Mouse (Mus musculus): ENCODE results near the gene Sox30.
A peak's percentile ranks its signal among the peaks of the same experiment; 100 is the strongest.
"Not testable (repeated sequence)": the region's sequence is repeated elsewhere in the genome, so short reads cannot be mapped to it uniquely, and the experiment has no call there.

The Sox30 gene

DNA sequence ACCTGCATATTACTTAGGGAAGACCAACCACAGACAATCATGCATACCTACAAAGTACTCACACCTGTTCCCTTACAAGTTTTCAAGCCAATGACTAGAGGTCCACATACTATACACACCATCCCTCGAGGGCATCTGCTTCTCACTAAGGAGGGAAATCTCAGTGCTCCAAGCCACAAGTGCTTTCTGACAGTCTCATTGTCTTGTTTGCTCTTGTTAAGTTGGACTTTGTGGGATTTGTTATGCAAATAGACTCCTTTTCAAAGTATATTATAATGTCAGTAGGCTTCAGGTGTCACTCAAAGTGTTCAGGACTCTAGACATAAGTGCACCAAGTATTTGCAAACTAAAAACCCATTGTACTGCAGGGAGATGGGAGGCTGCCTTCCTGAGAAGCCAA lies 40.1 kb downstream of the Sox30 start:
- DNase-seq (ENCODE audit: low spot score), result no peak

DNA sequence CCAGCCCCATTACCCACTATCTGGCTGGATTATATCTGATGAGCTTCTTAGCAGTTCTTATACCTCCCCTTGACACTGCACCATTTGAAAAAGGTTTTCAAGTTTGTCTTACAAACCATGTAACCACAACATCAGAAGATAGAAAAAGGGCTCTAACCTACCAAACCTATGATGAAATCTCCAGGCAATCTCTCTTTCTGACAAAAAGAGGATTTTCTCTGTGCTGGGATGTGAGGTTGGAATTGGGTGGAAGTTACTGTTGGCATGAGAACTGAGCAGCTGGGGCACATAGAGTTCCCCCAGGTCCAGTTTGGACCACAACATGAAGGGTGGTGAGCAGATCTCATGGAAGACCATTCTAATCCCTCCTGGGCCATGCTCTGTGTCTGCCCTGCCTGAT lies 41.7 kb downstream of the Sox30 start:
- no peak for DNase-seq (ENCODE audit: low spot score)

DNA sequence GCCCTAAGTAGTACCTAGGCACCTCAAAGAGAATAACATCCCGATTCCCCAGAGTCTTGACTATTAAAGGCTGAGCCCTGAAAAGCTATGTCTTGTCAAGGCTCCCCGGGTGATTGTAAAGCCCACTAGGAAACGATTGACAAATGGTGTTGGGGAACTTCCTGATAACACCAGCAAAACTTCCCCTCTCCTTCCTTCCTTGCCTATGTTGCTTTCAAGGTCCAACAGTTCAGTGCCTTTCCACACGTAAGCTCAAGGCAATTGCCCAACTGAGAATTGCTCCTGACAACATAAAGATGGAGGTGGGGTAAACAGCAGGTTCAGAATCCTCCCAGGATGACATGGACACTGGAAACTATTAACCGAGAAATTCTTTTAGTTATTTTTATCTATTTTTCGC lies 42.9 kb downstream of the Sox30 start:
- DNase-seq (ENCODE audit: low spot score), result no peak

DNA sequence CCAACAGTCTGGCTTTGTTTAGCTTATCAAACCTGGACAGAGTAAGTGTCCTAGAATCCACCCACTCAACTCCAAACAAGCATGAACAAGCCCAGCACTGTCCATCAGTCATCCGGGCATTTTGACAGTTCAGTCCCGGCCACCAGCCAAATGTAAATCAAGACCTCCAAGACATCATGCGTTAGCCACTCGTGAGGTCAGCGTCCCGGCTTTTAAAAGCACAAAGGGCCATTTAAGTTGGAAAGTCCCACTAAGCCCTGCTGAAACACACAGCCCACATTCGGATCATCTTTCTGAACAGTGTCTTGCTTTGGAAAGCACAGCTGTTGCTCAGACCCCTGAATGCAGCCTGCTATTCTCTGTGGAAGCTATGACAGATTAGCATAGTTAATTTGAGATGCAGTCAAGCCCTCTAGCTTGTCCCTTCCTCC lies 45.9 kb downstream of the Sox30 start:
- DNase-seq (ENCODE audit: low spot score), result no peak

DNA sequence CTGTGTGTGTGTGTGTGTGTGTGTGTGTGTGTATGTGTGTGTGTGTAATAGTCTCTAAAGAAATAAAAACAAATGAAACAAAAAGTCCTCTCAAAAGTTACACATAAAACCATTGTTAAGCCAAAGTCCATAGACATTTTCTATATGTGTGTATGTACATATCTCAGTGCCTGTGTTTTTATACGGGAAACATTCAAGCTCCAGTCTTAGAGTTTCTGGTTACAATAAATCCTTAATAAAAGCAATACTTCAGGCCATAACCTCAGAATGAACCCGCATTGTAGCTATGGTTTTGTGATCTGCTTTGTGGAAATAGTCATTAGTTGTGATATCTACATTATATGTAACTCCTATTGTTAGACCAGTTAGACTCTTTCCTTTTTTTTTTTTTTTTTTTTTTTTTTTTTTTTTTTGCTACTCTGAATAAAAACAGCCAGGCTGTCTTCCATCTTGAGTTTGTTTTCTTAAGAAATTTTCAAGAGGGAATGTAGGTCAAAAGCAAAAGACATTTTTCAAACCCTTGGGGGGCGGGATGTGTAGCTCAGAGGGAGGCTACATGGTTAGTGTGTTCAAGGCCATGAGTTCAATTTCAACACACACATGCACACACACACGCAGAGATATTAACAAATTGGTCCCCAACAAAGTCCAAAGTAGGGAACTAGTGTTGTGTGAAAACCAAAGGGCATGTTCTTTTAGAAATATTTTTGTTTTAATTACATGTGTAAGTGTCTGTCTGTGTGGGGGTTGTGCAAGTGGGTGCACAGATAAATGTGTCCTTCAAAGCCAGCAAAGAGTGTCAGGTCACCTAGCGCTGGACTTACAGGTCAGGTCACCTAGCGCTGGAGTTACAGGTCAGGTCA lies 48.1 kb downstream of the Sox30 start:
- DNase-seq (ENCODE audit: low spot score), result no peak

DNA sequence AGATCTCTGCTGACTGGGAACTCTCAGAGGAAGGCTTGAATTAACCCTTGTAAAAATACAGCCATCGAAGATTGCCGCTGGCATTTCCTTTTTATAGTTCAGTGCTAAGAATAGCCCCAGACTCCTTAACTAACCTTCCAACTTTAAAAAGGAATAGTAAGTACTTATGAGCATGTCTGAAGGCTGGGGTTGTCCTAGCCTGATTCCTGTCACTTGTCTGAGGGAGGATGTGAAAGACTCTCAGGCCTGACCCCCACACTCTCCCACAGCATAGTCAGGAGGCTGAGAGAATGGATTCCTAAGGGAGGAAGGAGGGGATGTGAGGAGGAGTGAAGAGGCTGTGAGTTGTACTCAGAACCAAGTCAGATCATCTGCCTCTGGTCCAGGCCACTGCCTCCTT lies 49.4 kb downstream of the Sox30 start:
- no peak for DNase-seq (ENCODE audit: low spot score)

DNA sequence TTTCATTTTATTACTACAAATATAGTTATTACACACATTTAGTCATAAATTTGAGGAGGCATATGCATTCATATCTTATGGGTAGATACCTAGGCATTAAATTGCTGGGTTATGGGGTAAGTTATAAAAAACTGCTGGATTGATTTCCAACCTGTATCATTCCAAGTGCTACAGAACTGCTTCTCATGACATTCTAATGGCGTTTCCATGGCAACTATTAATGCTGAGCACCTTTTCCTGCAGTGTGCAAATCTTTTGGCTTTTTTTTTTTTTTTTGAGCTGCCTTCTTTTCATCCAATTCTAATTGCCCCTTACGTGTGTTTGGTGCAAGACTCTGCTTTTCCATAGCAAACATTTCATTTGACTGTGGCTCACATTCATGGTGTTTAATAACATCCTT lies 49.9 kb downstream of the Sox30 start:
- no peak for DNase-seq (ENCODE audit: low spot score)

DNA sequence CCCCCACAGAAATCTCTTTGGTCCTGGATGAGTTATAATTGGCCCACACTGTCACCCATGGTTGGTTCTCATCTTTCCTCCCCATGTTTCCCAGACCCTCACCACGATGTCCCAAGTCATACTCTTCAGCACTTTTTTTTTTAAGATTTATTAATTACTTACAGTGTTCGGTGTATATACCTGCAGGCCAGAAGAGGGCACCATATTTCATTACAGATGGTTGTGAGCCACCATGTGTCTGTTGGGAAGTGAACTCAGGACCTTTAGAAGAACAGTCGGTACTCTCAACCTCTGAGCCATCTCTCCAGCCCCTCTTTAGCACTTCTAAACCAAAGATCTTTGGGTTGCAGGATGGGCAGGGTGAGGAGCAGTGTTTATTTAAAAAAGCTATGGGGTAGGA lies 51.4 kb downstream of the Sox30 start:
- no peak for DNase-seq (ENCODE audit: low spot score)

DNA sequence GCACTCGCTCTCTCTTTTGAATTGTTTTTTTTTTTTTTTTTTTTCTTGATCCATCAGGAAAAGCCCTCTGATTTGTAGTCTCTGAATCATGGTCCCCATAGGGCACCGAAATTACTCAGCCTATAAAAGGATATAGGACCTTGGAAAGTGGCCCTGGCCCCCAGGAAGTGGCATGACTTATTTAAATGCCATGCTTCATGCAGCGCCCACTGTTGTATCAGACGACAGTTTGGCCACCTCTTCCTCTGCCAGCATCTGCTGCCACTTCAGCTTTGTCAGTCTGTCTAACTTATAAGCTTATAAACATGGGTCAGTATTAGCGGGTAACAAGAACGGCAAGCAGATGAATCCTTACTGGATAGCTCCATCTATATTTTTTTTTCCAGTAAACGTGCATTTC lies 52.8 kb downstream of the Sox30 start:
- no peak for DNase-seq (ENCODE audit: low spot score)

DNA sequence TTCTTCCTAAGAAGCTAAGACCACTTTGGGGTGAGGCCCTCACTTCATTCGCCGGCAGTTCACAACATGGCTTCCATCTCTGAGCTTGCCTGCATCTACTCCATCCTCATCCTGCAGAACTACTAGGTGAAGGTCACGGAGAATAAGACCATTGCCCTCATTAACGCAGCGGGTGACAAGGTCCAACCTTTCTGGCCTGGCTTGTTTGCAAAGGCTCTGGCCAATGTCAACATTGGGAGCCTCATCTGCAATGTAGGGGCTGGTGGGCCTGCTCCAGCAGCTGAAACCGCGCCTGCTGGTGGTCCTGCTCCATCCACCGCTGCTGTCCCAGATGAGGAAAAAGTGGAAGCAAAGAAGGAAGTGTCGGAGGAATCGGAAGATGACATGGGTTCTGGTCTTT lies 56.3 kb downstream of the Sox30 start:
- DNase-seq (ENCODE audit: low spot score), result no peak

DNA sequence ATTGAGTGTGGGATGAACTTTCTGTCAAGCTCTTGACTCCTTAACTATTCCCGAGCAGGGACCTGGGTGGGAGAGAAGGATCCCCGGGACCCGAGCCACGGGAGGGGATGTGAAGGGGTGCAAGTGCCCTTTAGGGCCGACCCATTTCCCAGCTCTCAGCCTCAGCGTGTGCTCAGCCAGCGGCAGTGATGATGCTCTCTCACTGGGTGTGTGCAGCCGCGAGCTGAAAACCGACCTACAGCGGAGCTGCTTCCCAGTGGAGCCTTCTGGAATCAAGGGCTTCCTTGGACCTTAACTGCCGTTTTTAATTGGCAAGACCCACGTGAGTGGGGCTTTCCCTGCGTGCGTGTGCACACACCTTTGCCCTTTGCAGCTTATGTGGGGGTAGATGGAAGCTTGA lies 58.8 kb downstream of the Sox30 start:
- DNase-seq (ENCODE audit: low spot score), result no peak

DNA sequence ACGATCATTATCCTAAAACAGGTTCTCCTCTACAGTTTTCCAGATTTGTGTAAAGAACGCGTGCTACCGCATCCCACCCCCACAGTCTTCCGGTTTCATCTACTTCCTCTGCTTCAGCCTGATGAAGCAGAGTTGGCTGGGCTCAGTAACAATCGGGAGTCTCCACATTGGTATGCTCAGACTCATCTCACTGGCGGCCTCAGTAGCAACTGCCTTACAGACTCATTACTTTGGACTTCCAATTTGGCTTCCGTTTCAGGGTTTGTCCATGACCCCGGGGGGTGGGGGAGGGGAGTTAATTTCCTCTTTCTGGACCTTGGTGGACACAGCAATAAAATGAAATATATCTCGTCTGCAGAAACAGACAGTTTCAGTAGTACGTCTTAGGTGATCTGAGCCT lies 59.2 kb downstream of the Sox30 start:
- DNase-seq (ENCODE audit: low spot score), result no peak

DNA sequence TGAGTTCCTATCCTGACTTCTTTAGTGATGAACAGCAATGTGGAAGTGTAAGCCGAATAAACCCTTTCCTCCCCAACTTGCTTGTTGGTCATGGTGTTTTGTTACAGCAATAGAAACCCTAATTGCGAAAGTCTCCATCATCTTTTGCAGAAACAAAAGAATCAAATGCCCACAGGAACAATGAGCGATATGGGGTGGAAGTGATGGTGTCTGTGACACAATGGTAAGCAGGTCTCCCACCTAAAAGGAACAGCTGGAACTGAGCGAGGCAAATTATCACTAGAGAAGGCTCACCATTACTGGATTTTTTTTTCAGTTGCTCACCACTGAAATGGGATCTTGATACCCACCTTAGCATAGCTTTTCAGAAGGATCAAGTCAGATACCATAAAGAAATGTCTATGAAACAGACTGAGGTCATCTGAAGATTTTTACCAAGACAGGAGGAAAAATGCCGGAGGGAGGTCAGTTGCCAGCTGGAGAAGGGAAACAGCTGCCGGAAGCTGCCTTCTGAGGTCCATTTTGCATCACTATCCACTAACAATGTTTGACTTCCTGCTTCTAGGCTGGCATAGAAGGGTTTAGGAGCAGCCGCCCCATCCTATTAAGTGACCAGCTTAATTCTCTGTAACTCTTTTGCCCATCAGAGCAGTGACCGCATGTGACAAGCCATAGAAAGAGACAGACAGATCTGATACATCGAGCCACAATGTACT lies 60.9 kb downstream of the Sox30 start:
- DNase-seq (ENCODE audit: low spot score), result no peak

DNA sequence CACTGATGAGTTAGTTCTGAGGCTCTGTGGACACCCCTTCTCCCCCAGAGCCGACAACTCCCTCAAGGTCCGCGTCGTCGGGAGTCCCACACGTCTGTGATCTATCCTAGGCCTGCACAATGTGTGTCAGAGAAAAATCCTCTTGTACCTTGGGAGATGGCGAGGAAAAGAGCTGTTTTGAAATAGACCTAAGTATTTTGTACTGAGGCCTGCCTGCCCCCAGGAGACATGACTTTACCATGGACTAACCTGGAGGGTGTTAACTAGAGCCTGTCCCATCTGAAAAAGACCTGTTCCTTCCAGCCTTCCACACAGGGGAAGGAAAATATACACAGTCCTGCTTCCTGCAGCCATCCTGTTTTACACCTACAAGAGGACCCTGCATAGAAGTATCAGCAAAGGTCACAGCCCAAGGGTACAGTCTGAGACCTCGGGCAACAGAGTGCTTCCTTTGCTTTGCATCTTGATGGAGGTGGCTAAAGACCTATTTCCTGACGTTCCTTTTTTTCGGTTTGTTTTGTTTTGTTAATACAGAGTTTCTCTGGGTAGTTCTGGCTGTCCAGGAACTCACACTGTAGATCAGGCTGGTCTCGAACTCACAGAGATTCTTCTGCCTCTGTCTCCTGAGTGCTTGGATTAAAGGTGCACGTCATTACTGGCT lies 61.6 kb downstream of the Sox30 start:
- DNase-seq (ENCODE audit: low spot score), result no peak

DNA sequence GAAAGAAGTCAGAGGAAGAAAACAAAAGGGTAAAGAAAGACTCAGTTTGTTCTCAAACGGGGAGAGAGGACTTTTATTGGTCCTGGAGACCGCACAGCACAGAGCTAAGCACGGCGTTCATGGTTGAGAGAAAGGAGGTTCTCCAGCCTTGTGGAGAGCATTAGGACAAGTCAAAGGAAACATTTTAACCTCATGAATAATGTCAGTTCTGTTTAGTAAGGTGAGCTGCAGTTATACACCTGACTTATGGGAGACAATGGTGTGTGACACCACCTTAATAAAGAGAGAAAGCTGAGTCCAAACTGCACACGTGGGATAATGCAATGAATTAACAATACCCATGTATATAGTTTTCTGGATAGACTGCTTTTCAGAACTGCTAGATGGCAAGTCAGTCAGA lies 64.7 kb downstream of the Sox30 start:
- no peak for DNase-seq (ENCODE audit: low spot score)

DNA sequence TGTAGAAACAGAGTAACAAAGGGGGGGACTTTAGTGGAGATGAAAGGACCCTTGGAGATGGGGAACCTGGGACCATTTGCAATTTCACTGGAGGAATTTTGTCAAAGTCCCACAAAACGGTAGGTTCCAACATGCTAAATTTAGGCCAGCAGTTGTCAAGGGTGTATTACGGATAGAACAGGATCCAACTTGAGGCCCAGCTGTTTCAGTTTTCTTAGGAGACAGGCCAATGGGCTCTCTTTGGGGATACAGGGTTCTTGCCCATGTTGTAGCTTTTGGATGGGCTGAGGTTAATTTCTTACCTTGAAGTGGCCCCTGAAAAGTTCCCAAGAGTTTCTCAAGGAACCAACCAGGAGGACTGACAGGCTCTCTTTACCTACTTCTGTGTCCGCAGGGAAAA lies 67.2 kb downstream of the Sox30 start:
- DNase-seq (ENCODE audit: low spot score), result no peak

DNA sequence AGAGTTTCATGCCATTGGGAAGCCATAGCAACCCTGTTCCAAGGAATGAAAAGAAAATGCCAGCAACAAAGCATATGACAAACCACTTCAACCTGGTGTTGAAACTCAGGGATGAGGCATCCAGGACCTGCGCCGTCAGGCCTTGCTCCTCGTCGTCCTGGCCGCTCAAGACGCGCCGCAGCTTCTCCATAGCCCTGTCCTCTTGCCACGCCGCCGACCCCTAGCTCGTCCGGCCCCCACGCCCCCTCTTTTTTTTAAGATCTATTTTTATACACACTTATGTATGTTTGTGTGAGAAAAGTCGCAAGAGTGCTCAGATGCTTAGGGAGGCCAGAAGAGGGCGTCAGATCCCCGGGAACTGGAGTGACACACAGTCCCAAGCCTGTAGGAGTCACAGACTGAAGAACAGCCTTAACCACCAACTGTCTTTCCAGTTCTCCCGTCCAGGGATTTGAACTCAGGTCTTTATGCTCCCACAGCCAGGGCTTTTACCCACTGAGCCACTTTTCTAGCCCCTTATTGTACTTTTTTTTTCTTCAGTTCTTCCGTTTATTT lies 72.1 kb downstream of the Sox30 start, which contains the start of gene Gm12166:
Gene Gm12166, minus strand, starts transcription at position 217 of the 555 bp plus-strand sequence.
- peak; percentile 46 for DNase-seq (ENCODE audit: low spot score)

DNA sequence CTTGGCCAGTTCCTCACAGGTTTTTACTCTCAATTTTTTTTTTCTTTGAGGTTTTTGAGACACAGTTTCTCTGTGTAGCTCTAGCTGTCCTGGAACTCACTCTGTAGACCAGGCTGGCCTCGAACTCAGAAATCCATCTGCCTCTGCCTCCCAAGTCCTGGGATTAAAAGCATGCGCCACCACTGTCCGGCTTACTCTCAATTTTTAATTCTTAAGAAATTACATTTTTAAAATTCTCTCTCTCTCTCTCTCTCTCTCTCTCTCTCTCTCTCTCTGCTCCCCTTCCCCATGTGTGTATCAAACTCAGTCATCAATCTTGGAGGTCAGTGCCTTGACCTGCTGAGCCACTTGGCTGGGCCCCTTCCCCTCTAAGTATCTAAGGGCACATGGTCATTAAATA lies 73.3 kb downstream of the Sox30 start:
- DNase-seq (ENCODE audit: low spot score), result not testable (repeated sequence)

DNA sequence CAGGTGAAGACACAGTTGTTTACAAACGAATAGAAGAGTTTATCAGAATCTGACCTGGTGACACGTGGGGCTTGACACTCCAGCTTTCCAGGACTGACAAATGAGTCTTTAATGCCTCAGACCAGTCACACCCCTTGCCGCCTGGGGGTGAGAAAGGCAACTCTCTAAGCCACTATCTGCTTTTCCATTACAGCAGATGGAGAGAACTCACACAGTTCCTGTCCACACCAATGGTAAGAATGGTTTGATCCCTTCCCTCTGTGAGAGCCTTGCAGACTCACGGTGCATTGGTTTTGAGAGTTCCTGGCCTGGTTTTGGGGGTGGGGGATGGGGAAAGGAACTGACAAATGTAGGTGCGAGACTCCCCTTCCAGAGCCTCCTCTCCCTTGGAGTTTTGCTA lies 74.2 kb downstream of the Sox30 start:
- no peak for DNase-seq (ENCODE audit: low spot score)

DNA sequence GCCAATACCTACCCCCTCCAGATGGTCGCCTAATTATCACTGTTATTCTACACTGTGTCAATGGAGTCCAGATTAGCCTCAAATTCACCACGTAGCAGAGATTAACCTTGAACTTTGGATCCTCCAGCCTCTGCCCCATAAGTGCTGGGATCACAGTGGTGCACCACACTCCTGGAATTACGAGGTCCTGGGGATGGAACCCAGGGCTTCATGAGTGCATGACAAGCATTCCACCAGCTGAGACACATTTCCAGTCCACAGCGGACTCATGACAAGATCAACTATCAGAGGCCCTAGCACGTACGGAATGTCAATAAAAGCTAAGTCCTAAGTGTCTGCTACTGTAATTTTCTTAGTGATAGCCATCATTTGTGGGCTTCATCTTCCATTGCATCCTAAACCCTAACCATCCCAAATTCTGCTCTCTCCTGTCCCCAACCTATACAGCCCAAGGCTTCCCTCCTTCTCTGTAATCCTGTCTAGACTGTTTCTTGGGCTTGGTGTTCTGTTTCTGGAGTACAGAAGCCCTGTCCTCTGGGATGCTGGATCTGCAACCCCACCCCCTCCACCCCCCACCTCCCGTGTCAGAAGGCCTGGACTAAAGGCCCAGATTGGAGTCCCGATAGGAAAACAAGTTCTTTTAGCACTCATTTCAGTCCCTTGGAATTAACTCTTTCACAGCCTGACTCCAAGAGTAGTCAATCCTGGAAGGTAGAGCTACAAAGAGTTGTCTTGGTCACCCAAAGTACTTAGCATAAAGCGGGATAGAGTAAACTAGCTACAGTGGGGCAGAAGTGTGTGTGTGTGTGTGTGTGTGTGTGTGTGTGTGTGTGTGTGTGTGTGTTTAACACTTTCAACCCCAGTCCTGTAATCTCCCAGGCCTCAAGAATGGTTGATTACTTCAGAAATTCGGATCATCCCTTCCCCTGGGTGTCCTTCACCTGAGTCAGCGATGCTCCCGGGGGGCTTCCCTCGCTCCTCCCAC lies 75.1 kb downstream of the Sox30 start:
- no peak for DNase-seq (ENCODE audit: low spot score)
